Mouse (Mus musculus): ENCODE data around the gene Eif1.
A peak's percentile ranks its signal among the peaks of the same experiment; 100 is the strongest.
"Not testable (repeated sequence)": the region's sequence is repeated elsewhere in the genome, so short reads cannot be mapped to it uniquely, and the experiment has no call there.

The Eif1 gene

GRCm38 (mm10) chr11:100312096-100312679 lies 7.5 kb upstream of the Eif1 start:
- no peak for DNase-seq (ENCODE audit: low spot score in 2 of 2)

- no peak for DNase-seq (ENCODE audit: low spot score in 2 of 2)
Observed at GRCm38 (mm10) chr11:100313424-100313823, 6.3 kb upstream of the Eif1 start.

- DNase-seq (ENCODE audit: low spot score in 2 of 2), result no peak
Observed at GRCm38 (mm10) chr11:100315439-100315838, 4.2 kb upstream of the Eif1 start.

GRCm38 (mm10) chr11:100317826-100318380 lies 1.8 kb upstream of the Eif1 start:
- DNase-seq (ENCODE audit: low spot score in 2 of 2), result peak in 1 of 2 experiments; percentile 31

GRCm38 (mm10) chr11:100318529-100319451 lies 895 bp upstream of the Eif1 start:
- peak in 1 of 2 experiments; percentile 37 for DNase-seq (ENCODE audit: low spot score in 2 of 2)

GRCm38 (mm10) chr11:100320172-100320630 lies 516 bp downstream of the Eif1 start:
- DNase-seq (ENCODE audit: low spot score in 2 of 2), result peak; percentile 96

GRCm38 (mm10) chr11:100320701-100321410 lies 1.2 kb downstream of the Eif1 start:
- not testable (repeated sequence) for DNase-seq (ENCODE audit: low spot score in 2 of 2)

GRCm38 (mm10) chr11:100321479-100322305 lies 2.0 kb downstream of the Eif1 start:
- not testable (repeated sequence) for DNase-seq (ENCODE audit: low spot score in 2 of 2)

GRCm38 (mm10) chr11:100322591-100323258 lies 3.0 kb downstream of the Eif1 start:
- no peak for DNase-seq (ENCODE audit: low spot score in 2 of 2)

GRCm38 (mm10) chr11:100323578-100323977 lies 3.9 kb downstream of the Eif1 start:
- peak; percentile 40 to 66 for DNase-seq (ENCODE audit: low spot score in 2 of 2)

- DNase-seq (ENCODE audit: low spot score in 2 of 2), result no peak
Observed at GRCm38 (mm10) chr11:100325062-100325629, 5.5 kb downstream of the Eif1 start.

- no peak for DNase-seq (ENCODE audit: low spot score in 2 of 2)
Observed at GRCm38 (mm10) chr11:100327316-100327715, 7.6 kb downstream of the Eif1 start.

GRCm38 (mm10) chr11:100327761-100328160 lies 8.1 kb downstream of the Eif1 start:
- no peak for DNase-seq (ENCODE audit: low spot score in 2 of 2)

GRCm38 (mm10) chr11:100330235-100330634 lies 10.6 kb downstream of the Eif1 start:
- DNase-seq (ENCODE audit: low spot score in 2 of 2), result no peak

GRCm38 (mm10) chr11:100330816-100331375 lies 11.2 kb downstream of the Eif1 start:
- DNase-seq (ENCODE audit: low spot score in 2 of 2), result not testable (repeated sequence)

- no peak for DNase-seq (ENCODE audit: low spot score in 2 of 2)
Observed at GRCm38 (mm10) chr11:100332766-100333515, 13.3 kb downstream of the Eif1 start.

GRCm38 (mm10) chr11:100333944-100334457 lies 14.3 kb downstream of the Eif1 start, which contains the start of gene Gast:
TSS of gene Gast (plus strand) at chr11:100334407.
- DNase-seq (ENCODE audit: low spot score in 2 of 2), result no peak

- no peak for DNase-seq (ENCODE audit: low spot score in 2 of 2)
Observed at GRCm38 (mm10) chr11:100335731-100336130, 16.0 kb downstream of the Eif1 start.

- DNase-seq (ENCODE audit: low spot score in 2 of 2), result no peak
Observed at GRCm38 (mm10) chr11:100344269-100344668, 24.6 kb downstream of the Eif1 start.
